Mouse (Mus musculus): Measurements from ENCODE around the gene Vmn2r44.
"Not testable (repeated sequence)": the region's sequence is repeated elsewhere in the genome, so short reads cannot be mapped to it uniquely, and the experiment has no call there.

The Vmn2r44 gene

DNA sequence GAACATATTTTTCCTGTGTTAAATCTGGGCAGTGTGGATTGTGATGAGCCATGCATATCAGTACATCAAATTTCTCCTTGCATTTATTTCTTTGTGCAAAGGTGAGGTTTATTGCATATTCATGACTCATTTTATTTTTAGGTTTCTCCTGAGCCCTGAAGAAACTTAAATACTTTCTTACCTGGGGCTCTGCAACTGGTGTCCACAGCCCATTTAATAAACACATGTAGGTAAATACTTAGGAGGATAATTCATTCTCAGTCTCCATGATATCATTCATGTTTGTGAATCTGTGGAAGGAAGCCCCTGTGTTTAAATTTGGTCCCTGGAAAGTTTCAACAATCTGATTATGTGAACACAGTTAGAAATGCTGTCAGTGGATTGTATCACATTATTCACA is at the start of gene Vmn2r44:
Gene Vmn2r44, minus strand, starts transcription at position 101 of the 400 bp plus-strand sequence.
- not testable (repeated sequence) for DNase-seq

GRCm38 (mm10) chr7:8357879-8358278 is 25.3 kb downstream of the Vmn2r44 start:
- not testable (repeated sequence) for DNase-seq

Data from cerebellum, adult 8-10 months (tissue).